25 mouse cellular contexts compared by ENCODE assay signal in the genomic region with DNA sequence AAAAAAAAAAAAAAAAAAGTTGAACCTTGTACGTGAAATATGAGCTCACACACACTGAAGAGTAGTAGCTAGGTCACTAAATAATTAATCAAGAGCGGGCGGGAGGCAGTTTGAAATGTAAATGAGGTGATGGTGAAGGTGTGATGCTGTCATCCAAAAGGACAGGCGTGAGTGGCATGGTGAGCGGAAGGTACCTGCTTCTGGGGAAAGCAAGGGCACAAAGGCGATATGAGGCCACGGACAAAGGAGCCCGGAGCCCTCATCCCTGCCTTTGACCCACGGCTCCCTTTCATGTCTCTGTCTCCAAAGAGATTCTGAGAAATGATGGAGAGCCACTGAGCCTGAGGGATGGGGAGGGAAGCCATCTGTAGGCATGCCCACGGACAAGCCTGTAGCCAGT.
DNase-seq lines count a peak whose midpoint lies in the region; ATAC-seq and TF ChIP-seq lines count a peak whose summit lies in the region.
"Had no signal": no experiment of that assay in that cellular context is flagged by ENCODE, and none has a peak within 500 bp of the region (broad histone marks: within the 10 kb centered on the region; RNA-seq: fewer than 3 reads in every experiment).

No protein-coding gene starts in this region.

- no peak for DNase-seq in limb, embryonic 11.5 days (ENCODE audit: low spot score)
- no peak for DNase-seq in limb, embryonic 10.5 days (ENCODE audit: low spot score)
- peak; percentile 44 for DNase-seq in brain, embryonic 14.5 days (ENCODE audit: low read depth)
- DNase-seq in layer of hippocampus, postnatal 14 days (ENCODE audit: low spot score in 2 of 2) = no peak
- no peak for DNase-seq in layer of hippocampus, postnatal 36 days
- DNase-seq: adrenal gland, adult 8-10 months; B cell, adult 2 months; cerebellum, adult 11-12 months; cerebellum, postnatal 14 days; gastrocnemius, postnatal 25 days; heart, adult 2 months; heart, postnatal 4 days; retina, postnatal 1 day; right cerebral cortex, postnatal 14 days had no signal

- 22% methylated on average over 10 of the region's 10 CpGs for WGBS in limb, embryonic 11.5 days
- WGBS in limb, embryonic 10.5 days = 33% methylated on average over 10 of the region's 10 CpGs
- WGBS in midbrain, embryonic 13.5 days = 58% methylated on average over 10 of the region's 10 CpGs

- no peak for TF ChIP-seq POLR2A in brain, embryonic 14.5 days (IDR thresholded peaks at IDR 0.05; ENCODE audit: borderline replicate concordance, extremely low read depth, insufficient read depth, insufficient read length, poor library complexity, severe bottlenecking)

- H3K27ac ChIP-seq in limb, embryonic 11.5 days (replicated peaks; ENCODE audit: low read depth, low read length) = no peak overlapping the region
- no peak overlapping the region for H3K27ac ChIP-seq in limb, embryonic 10.5 days
- H3K27ac ChIP-seq in midbrain, embryonic 13.5 days = no peak overlapping the region
- H3K27ac ChIP-seq: heart, adult 2 months; hindbrain, embryonic 13.5 days; kidney, embryonic 15.5 days; layer of hippocampus, adult 2 months; limb, embryonic 13.5 days; lung, embryonic 15.5 days; stomach, embryonic 15.5 days had no signal

- H3K9ac ChIP-seq in limb, embryonic 11.5 days (ENCODE audit: low read length) = no peak overlapping the region
- H3K9ac ChIP-seq in midbrain, embryonic 13.5 days (replicated peaks) = no peak overlapping the region
- H3K9ac ChIP-seq: heart, embryonic 12.5 days; hindbrain, embryonic 13.5 days; kidney, embryonic 15.5 days; limb, embryonic 13.5 days; lung, embryonic 15.5 days; stomach, embryonic 15.5 days had no signal

- H3K36me3 ChIP-seq in limb, embryonic 11.5 days (ENCODE audit: control insufficient read depth, insufficient read depth, low read length) = no peaks in the 10 kb centered on the region
- no peaks in the 10 kb centered on the region for H3K36me3 ChIP-seq in limb, embryonic 10.5 days
- H3K36me3 ChIP-seq in midbrain, embryonic 13.5 days = no peaks in the 10 kb centered on the region
- H3K36me3 ChIP-seq: heart, embryonic 12.5 days; hindbrain, embryonic 13.5 days; kidney, embryonic 15.5 days; limb, embryonic 13.5 days; lung, embryonic 15.5 days; stomach, embryonic 15.5 days had no signal

- peak overlapping the region; percentile 12; the same call in 1 of the 2 replicates for H3K4me2 ChIP-seq in limb, embryonic 11.5 days (ENCODE audit: low read depth, severe bottlenecking)
- H3K4me2 ChIP-seq in midbrain, embryonic 13.5 days (replicated peaks) = 0 out of 2 replicates have a peak overlapping the region, but pooled peaks have one; percentile 5
- H3K4me2 ChIP-seq: hindbrain, embryonic 13.5 days; kidney, embryonic 15.5 days; liver, embryonic 11.5 days; lung, embryonic 15.5 days; stomach, embryonic 15.5 days had no signal

- H3K4me3 ChIP-seq in limb, embryonic 11.5 days (ENCODE audit: low read depth, low read length) = no peak overlapping the region
- no peak overlapping the region for H3K4me3 ChIP-seq in limb, embryonic 10.5 days
- H3K4me3 ChIP-seq in midbrain, embryonic 13.5 days (replicated peaks) = no peak overlapping the region
- H3K4me3 ChIP-seq: heart, adult 2 months; heart, embryonic 12.5 days; hindbrain, embryonic 13.5 days; kidney, embryonic 15.5 days; layer of hippocampus, adult 2 months; limb, embryonic 13.5 days; lung, embryonic 15.5 days; stomach, embryonic 15.5 days had no signal

- H3K4me1 ChIP-seq in limb, embryonic 11.5 days (ENCODE audit: control insufficient read depth, insufficient read depth, low read length) = no peaks in the 10 kb centered on the region
- peaks cover 11% of the 10 kb centered on the region for H3K4me1 ChIP-seq in limb, embryonic 10.5 days
- H3K4me1 ChIP-seq in midbrain, embryonic 13.5 days (replicated peaks) = no peaks in the 10 kb centered on the region
- H3K4me1 ChIP-seq: heart, embryonic 12.5 days; hindbrain, embryonic 13.5 days; lung, embryonic 15.5 days; stomach, embryonic 15.5 days had no signal

- H3K9me3 ChIP-seq in limb, embryonic 11.5 days (ENCODE audit: control insufficient read depth, low read length) = no peaks in the 10 kb centered on the region
- H3K9me3 ChIP-seq in limb, embryonic 10.5 days (replicated peaks) = no peaks in the 10 kb centered on the region
- peaks cover 7% of the 10 kb centered on the region; the same call in 1 of the 2 replicates for H3K9me3 ChIP-seq in midbrain, embryonic 13.5 days
- H3K9me3 ChIP-seq: kidney, embryonic 15.5 days; lung, embryonic 15.5 days; stomach, embryonic 15.5 days had no signal

- no peaks in the 10 kb centered on the region for H3K27me3 ChIP-seq in limb, embryonic 11.5 days (ENCODE audit: control insufficient read depth, insufficient read depth, low read length)
- 0 out of 2 replicates have a peak, but pooled peaks cover 6% of the 10 kb centered on the region for H3K27me3 ChIP-seq in limb, embryonic 10.5 days (ENCODE audit: low read depth, poor library complexity, severe bottlenecking)
- H3K27me3 ChIP-seq in midbrain, embryonic 13.5 days = no peaks in the 10 kb centered on the region
- H3K27me3 ChIP-seq: heart, embryonic 12.5 days; hindbrain, embryonic 13.5 days; kidney, embryonic 15.5 days; limb, embryonic 13.5 days; lung, embryonic 15.5 days; stomach, embryonic 15.5 days had no signal

- no peak for TF ChIP-seq CTCF in brain, embryonic 14.5 days (IDR thresholded peaks at IDR 0.05; ENCODE audit: borderline replicate concordance, extremely low read depth, insufficient read depth, insufficient read length)

- no peak for ATAC-seq in limb, embryonic 11.5 days (ENCODE audit: insufficient number of reproducible peaks, low FRiP score, low TSS enrichment, low read depth)
- ATAC-seq in midbrain, embryonic 13.5 days = peak; percentile 73
- ATAC-seq: forebrain, embryonic 14.5 days; intestine, embryonic 16.5 days had no signal
